Mouse (Mus musculus) urinary bladder, postnatal 25 days (tissue): ENCODE measurements around the gene Vinac1.

Experiments
- DNase-seq: peaks from one replicate; pipeline ENCODE4 v3.0.0; 2022; ENCODE audit warnings: low spot score

Gene Vinac1

GRCm38 (mm10) chr2:129047811-129048210, at the start of gene Vinac1:
TSS of gene Vinac1 (minus strand) at chr2:129048172.
- DNase-seq, result no peak

GRCm38 (mm10) chr2:129093926-129094724, 46.2 kb upstream of the Vinac1 start:
- DNase-seq, result no peak

GRCm38 (mm10) chr2:129092810-129093209, 44.8 kb upstream of the Vinac1 start:
- DNase-seq, result no peak

- no peak for DNase-seq
These were observed 42.4 kb upstream of the Vinac1 start for GRCm38 (mm10) chr2:129090370-129090769.

- no peak for DNase-seq
These were observed 39.5 kb upstream of the Vinac1 start for GRCm38 (mm10) chr2:129087520-129087919.

- DNase-seq, result no peak
These were observed 37.0 kb upstream of the Vinac1 start for GRCm38 (mm10) chr2:129084959-129085358.

GRCm38 (mm10) chr2:129083514-129083913, 35.5 kb upstream of the Vinac1 start:
- no peak for DNase-seq

- DNase-seq, result no peak
These were observed 33.1 kb upstream of the Vinac1 start for GRCm38 (mm10) chr2:129081097-129081496.

GRCm38 (mm10) chr2:129079194-129079593, 31.2 kb upstream of the Vinac1 start:
- DNase-seq, result no peak

GRCm38 (mm10) chr2:129078313-129078712, 30.3 kb upstream of the Vinac1 start:
- DNase-seq, result no peak

- DNase-seq, result no peak
These were observed 22.3 kb upstream of the Vinac1 start for GRCm38 (mm10) chr2:129070296-129070695.

- DNase-seq, result peak; percentile 40
These were observed 18.4 kb upstream of the Vinac1 start for GRCm38 (mm10) chr2:129066326-129066725.

- peak; percentile 77 for DNase-seq
These were observed 17.7 kb upstream of the Vinac1 start, which contains the start of gene Ttl for GRCm38 (mm10) chr2:129065437-129066282. TSS of gene Ttl (plus strand) at chr2:129065942.

- no peak for DNase-seq
These were observed 13.6 kb upstream of the Vinac1 start for GRCm38 (mm10) chr2:129061456-129062059.

GRCm38 (mm10) chr2:129057920-129058361, 10.0 kb upstream of the Vinac1 start:
- DNase-seq, result no peak

- no peak for DNase-seq
These were observed 9.3 kb upstream of the Vinac1 start for GRCm38 (mm10) chr2:129057256-129057655.

- DNase-seq, result no peak
These were observed 8.6 kb upstream of the Vinac1 start for GRCm38 (mm10) chr2:129056597-129056996.

GRCm38 (mm10) chr2:129055741-129056140, 7.8 kb upstream of the Vinac1 start:
- DNase-seq, result no peak

GRCm38 (mm10) chr2:129052451-129052983, 4.5 kb upstream of the Vinac1 start:
- no peak for DNase-seq

GRCm38 (mm10) chr2:129046846-129047196, 1.2 kb downstream of the Vinac1 start:
- DNase-seq, result no peak

- DNase-seq, result no peak
These were observed 1.7 kb downstream of the Vinac1 start for GRCm38 (mm10) chr2:129046172-129046845.

- no peak for DNase-seq
These were observed 7.4 kb downstream of the Vinac1 start for GRCm38 (mm10) chr2:129040567-129040966.
